Mouse (Mus musculus): ENCODE measurements at regions not wholly inside any gene's neighbourhood (a gene's known extent, or its start where the extent isn't known, plus 50 kb on each side); places are given as distances from the start of the nearest gene placed in this dataset.

DNA sequence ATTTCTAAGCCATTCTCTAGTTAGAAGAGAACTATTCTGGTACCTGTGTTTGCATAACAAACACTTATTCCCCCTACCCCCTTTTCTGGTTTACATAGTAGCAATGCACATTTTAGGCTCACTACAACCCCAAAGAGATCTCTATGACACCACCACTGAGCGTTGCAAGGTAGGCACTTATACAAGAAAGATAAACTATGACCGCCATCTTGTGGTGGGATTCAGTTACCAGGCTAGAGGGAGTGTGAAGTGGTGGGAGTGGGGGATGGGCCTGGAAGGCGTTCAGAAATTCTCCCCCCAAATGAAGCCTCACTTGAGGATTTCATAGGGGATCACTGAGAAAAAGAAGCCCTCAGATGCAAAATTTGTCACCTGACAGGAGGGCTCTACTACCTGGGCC lies 64.4 kb upstream of the Fst start:
- DNase-seq (ENCODE audit: low spot score) (no peak), ATAC-seq (ENCODE audit: low FRiP score, low TSS enrichment) (no peak)
- TF ChIP-seq CTCF (IDR thresholded peaks at IDR 0.05; ENCODE audit: low read depth) (peak; percentile 53), EP300 (optimal IDR thresholded peaks at IDR 0.05) (no peak)

GRCm38 (mm10) chr13:114526856-114527255 lies 68.1 kb upstream of the Fst start:
- ATAC-seq (ENCODE audit: low FRiP score, low TSS enrichment) = no peak
- TF ChIP-seq EP300 (optimal IDR thresholded peaks at IDR 0.05) = no peak
- TF ChIP-seq CTCF (IDR thresholded peaks at IDR 0.05; ENCODE audit: low read depth) = no peak
- WGBS = 60% methylated on average over 9 of the region's 9 CpGs
- no peak overlapping the region for H3K4me3 ChIP-seq (ENCODE audit: low read depth, low read length)
- DNase-seq (ENCODE audit: low spot score) = no peak
- H3K27me3 ChIP-seq (ENCODE audit: control insufficient read depth, insufficient read depth, low read length) = no peaks in the 10 kb centered on the region
- H3K36me3 ChIP-seq (ENCODE audit: control insufficient read depth, insufficient read depth, low read length) = no peaks in the 10 kb centered on the region
- H3K27ac ChIP-seq (replicated peaks) = no peak overlapping the region
- H3K4me2 ChIP-seq (replicated peaks; ENCODE audit: low read depth) = no peak overlapping the region
- H3K9ac ChIP-seq (ENCODE audit: low read length) = no peak overlapping the region
- no peaks in the 10 kb centered on the region for H3K4me1 ChIP-seq (replicated peaks; ENCODE audit: control insufficient read depth, insufficient read depth)
- H3K9me3 ChIP-seq (ENCODE audit: control insufficient read depth, low read length) = no peaks in the 10 kb centered on the region

More for the DNA sequence above, 64.4 kb upstream of the Fst start:
- no peak overlapping the region for H3K4me3 ChIP-seq (ENCODE audit: low read depth, low read length)
- H3K27me3 ChIP-seq (ENCODE audit: control insufficient read depth, insufficient read depth, low read length) = no peaks in the 10 kb centered on the region
- 28% methylated on average over 3 of the region's 3 CpGs for WGBS
- no peak overlapping the region for H3K27ac ChIP-seq (replicated peaks)
- H3K36me3 ChIP-seq (ENCODE audit: control insufficient read depth, insufficient read depth, low read length) = no peaks in the 10 kb centered on the region
- H3K4me2 ChIP-seq (replicated peaks; ENCODE audit: low read depth) = no peak overlapping the region
- no peaks in the 10 kb centered on the region for H3K9me3 ChIP-seq (ENCODE audit: control insufficient read depth, low read length)
- H3K9ac ChIP-seq (ENCODE audit: low read length) = no peak overlapping the region
- H3K4me1 ChIP-seq (replicated peaks; ENCODE audit: control insufficient read depth, insufficient read depth) = no peaks in the 10 kb centered on the region

- Histone ChIP-seq H3K36me3 (ENCODE audit: control insufficient read depth, insufficient read depth, low read length) (no peaks in the 10 kb centered on the region), H3K27ac (replicated peaks) (no peak overlapping the region), H3K4me1 (replicated peaks; ENCODE audit: control insufficient read depth, insufficient read depth) (no peaks in the 10 kb centered on the region), H3K4me2 (replicated peaks; ENCODE audit: low read depth) (no peak overlapping the region), H3K27me3 (ENCODE audit: control insufficient read depth, insufficient read depth, low read length) (no peaks in the 10 kb centered on the region), H3K9ac (ENCODE audit: low read length) (no peak overlapping the region), H3K9me3 (ENCODE audit: control insufficient read depth, low read length) (no peaks in the 10 kb centered on the region), H3K4me3 (ENCODE audit: low read depth, low read length) (no peak overlapping the region)
- 82% methylated on average over 11 of the region's 11 CpGs for WGBS
- ATAC-seq (ENCODE audit: low FRiP score, low TSS enrichment) = no peak
- TF ChIP-seq EP300 (optimal IDR thresholded peaks at IDR 0.05) = no peak
- TF ChIP-seq CTCF (IDR thresholded peaks at IDR 0.05; ENCODE audit: low read depth) = no peak
- DNase-seq (ENCODE audit: low spot score) = no peak
These were observed 71.5 kb upstream of the Fst start for GRCm38 (mm10) chr13:114530171-114530774.

DNA sequence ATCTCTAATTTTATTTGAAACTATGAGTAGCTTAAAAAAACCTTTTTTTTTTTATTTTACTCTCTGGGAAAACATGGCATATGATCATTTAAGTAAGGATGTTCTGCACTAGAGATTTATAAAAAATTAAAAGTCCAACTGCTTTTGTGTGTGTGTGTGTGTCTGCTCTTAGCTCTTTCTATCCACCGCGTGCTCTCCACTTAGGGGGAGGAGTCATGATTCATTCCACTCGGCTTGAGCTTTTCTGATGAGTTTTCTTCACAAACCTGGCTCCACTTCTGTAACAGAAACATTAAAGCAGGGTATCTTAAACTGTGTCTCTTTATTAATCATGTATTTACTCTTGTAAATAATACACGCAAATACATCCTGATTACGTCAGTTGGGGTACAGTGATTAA lies 73.0 kb upstream of the Fst start:
- ATAC-seq (ENCODE audit: low FRiP score, low TSS enrichment) (no peak), DNase-seq (ENCODE audit: low spot score) (no peak)
- no peak overlapping the region for H3K4me3 ChIP-seq (ENCODE audit: low read depth, low read length)
- no peak overlapping the region for H3K27ac ChIP-seq (replicated peaks)
- no peak overlapping the region for H3K9ac ChIP-seq (ENCODE audit: low read length)
- H3K36me3 ChIP-seq (ENCODE audit: control insufficient read depth, insufficient read depth, low read length) = no peaks in the 10 kb centered on the region
- H3K4me2 ChIP-seq (replicated peaks; ENCODE audit: low read depth) = no peak overlapping the region
- TF ChIP-seq EP300 (optimal IDR thresholded peaks at IDR 0.05) (no peak), CTCF (IDR thresholded peaks at IDR 0.05; ENCODE audit: low read depth) (no peak)
- no peaks in the 10 kb centered on the region for H3K27me3 ChIP-seq (ENCODE audit: control insufficient read depth, insufficient read depth, low read length)
- 63% methylated on average over 5 of the region's 5 CpGs for whole genome bisulfite sequencing
- no peaks in the 10 kb centered on the region for H3K9me3 ChIP-seq (ENCODE audit: control insufficient read depth, low read length)
- H3K4me1 ChIP-seq (replicated peaks; ENCODE audit: control insufficient read depth, insufficient read depth) = no peaks in the 10 kb centered on the region

GRCm38 (mm10) chr13:114532393-114533097 lies 73.8 kb upstream of the Fst start:
- WGBS = 75% methylated on average over 8 of the region's 8 CpGs
- TF ChIP-seq CTCF (IDR thresholded peaks at IDR 0.05; ENCODE audit: low read depth) (no peak), EP300 (optimal IDR thresholded peaks at IDR 0.05) (no peak)
- DNase-seq (ENCODE audit: low spot score) = no peak
- Histone ChIP-seq H3K9me3 (ENCODE audit: control insufficient read depth, low read length) (no peaks in the 10 kb centered on the region), H3K4me1 (replicated peaks; ENCODE audit: control insufficient read depth, insufficient read depth) (no peaks in the 10 kb centered on the region), H3K4me3 (ENCODE audit: low read depth, low read length) (no peak overlapping the region), H3K9ac (ENCODE audit: low read length) (no peak overlapping the region), H3K4me2 (replicated peaks; ENCODE audit: low read depth) (no peak overlapping the region), H3K27me3 (ENCODE audit: control insufficient read depth, insufficient read depth, low read length) (no peaks in the 10 kb centered on the region), H3K36me3 (ENCODE audit: control insufficient read depth, insufficient read depth, low read length) (no peaks in the 10 kb centered on the region), H3K27ac (replicated peaks) (no peak overlapping the region)
- ATAC-seq (ENCODE audit: low FRiP score, low TSS enrichment) = no peak

GRCm38 (mm10) chr13:114534591-114534990 lies 75.8 kb upstream of the Fst start:
- H3K36me3 ChIP-seq (ENCODE audit: control insufficient read depth, insufficient read depth, low read length) = no peaks in the 10 kb centered on the region
- H3K4me3 ChIP-seq (ENCODE audit: low read depth, low read length) = no peak overlapping the region
- WGBS = 53% methylated on average over 3 of the region's 3 CpGs
- ATAC-seq (ENCODE audit: low FRiP score, low TSS enrichment) (no peak), DNase-seq (ENCODE audit: low spot score) (no peak)
- H3K4me2 ChIP-seq (replicated peaks; ENCODE audit: low read depth) = no peak overlapping the region
- TF ChIP-seq CTCF (IDR thresholded peaks at IDR 0.05; ENCODE audit: low read depth) (no peak), EP300 (optimal IDR thresholded peaks at IDR 0.05) (no peak)
- no peaks in the 10 kb centered on the region for H3K4me1 ChIP-seq (replicated peaks; ENCODE audit: control insufficient read depth, insufficient read depth)
- H3K27ac ChIP-seq (replicated peaks) = no peak overlapping the region
- no peaks in the 10 kb centered on the region for H3K9me3 ChIP-seq (ENCODE audit: control insufficient read depth, low read length)
- H3K9ac ChIP-seq (ENCODE audit: low read length) = no peak overlapping the region
- no peaks in the 10 kb centered on the region for H3K27me3 ChIP-seq (ENCODE audit: control insufficient read depth, insufficient read depth, low read length)
